Mouse (Mus musculus): ENCODE data around the gene Fcgr1. TPM values are rescaled to one million over a fixed set of nuclear protein-coding genes. Genes with fewer than 3 reads are reported as not detected.
A peak's percentile ranks its signal among the peaks of the same experiment; 100 is the strongest.
"Not testable (repeated sequence)": the region's sequence is repeated elsewhere in the genome, so short reads cannot be mapped to it uniquely, and the experiment has no call there.

Fcgr1 gene
- polyA plus RNA-seq (2016; fragmentation: Nextera tagmentation; extraction: Ambion mirVana): 0.60 and 0.85 TPM in 2 replicates

GRCm38 (mm10) chr3:96293787-96294186, at the start of gene Fcgr1:
TSS of gene Fcgr1 (minus strand) at chr3:96293969.
- Histone ChIP-seq H3K27ac (no peak within 1 kb of the TSS), H3K4me3 (no peak within 1 kb of the TSS), H3K27me3 (ENCODE audit: low read depth, poor library complexity, severe bottlenecking) (no peaks in the 10 kb centered on the region), H3K4me1 (peaks cover 5% of the 10 kb centered on the region; the same call in 1 of the 2 replicates), H3K9me3 (replicated peaks) (no peaks in the 10 kb centered on the region), H3K36me3 (no peaks in the 10 kb centered on the region)
- no peak for DNase-seq (ENCODE audit: low spot score)
- WGBS: 87% methylated on average over 4 of the region's 4 CpGs

- peak; percentile 27 for DNase-seq (ENCODE audit: low spot score)
- H3K36me3 ChIP-seq; H3K27ac ChIP-seq; H3K9me3 ChIP-seq (replicated peaks); H3K4me3 ChIP-seq; H3K4me1 ChIP-seq: not testable (repeated sequence)
- WGBS: 52% methylated on average over 13 of the region's 13 CpGs
- peaks cover 53% of the 10 kb centered on the region for H3K27me3 ChIP-seq (ENCODE audit: low read depth, poor library complexity, severe bottlenecking)
Measured at GRCm38 (mm10) chr3:96342652-96343051, 48.9 kb upstream of the Fcgr1 start.

DNA sequence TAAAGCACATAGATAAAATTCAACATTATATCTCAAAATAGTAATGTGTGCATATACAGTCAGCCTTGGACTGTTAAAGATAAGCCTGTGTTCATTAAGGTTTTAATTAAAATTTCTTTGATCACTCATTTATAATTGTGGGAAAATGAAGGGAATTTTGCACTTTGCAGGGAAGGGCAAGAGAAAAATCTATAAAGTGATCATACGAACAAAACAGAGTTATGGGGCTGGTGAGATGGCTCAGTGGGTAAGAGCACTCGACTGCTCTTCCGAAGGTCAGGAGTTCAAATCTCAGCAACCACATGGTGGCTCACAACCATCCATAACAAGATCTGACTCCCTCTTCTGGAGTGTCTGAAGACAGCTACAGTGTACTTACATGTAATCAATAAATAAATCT, 48.3 kb upstream of the Fcgr1 start:
- 50% methylated on average over 3 of the region's 3 CpGs for WGBS
- not testable (repeated sequence) for H3K4me1 ChIP-seq; DNase-seq (ENCODE audit: low spot score); H3K4me3 ChIP-seq; H3K36me3 ChIP-seq; H3K9me3 ChIP-seq (replicated peaks); H3K27ac ChIP-seq
- H3K27me3 ChIP-seq (ENCODE audit: low read depth, poor library complexity, severe bottlenecking): peaks cover 58% of the 10 kb centered on the region

DNA sequence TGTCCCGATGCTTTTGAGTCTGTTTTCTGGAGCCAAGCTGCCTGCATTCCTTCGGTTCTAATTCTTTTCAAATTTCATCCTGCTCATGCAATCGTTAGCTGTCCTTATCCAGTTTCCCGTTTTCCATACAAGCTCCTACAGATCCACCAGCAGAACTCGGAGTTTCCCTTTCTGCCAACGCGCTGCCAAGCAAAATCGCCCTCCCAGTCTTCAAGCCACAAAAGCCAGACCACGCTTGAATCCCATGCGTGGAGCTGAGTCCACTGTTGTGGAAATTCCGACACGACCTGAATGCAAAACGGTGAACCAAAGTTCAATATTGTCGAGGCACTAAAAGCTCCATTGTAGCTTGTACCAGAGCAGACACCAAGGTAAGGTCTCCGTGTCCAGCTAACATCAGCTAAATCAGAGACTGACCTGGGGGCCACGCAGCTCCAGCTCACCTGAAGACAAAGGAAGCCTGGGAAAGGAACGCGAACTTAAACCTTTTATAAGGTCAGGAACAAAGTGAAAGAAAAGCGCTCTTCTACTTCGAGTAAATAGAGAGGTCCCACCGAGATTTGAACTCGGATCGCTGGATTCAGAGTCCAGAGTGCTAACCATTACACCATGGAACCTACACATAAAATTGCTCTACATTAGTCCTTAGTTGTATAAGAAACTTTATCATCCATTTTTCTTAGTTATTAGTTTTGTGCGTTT, 47.0 kb upstream of the Fcgr1 start:
- Histone ChIP-seq H3K36me3 (no peaks in the 10 kb centered on the region), H3K4me1 (peaks cover 6% of the 10 kb centered on the region; the same call in 1 of the 2 replicates), H3K9me3 (replicated peaks) (no peaks in the 10 kb centered on the region), H3K27ac (no peak overlapping the region), H3K27me3 (ENCODE audit: low read depth, poor library complexity, severe bottlenecking) (peaks cover 72% of the 10 kb centered on the region), H3K4me3 (peak overlapping the region; percentile 37; the same call in 1 of the 2 replicates)
- peak; percentile 50 for DNase-seq (ENCODE audit: low spot score)
- 5% methylated on average over 24 of the region's 24 CpGs for WGBS

- Histone ChIP-seq H3K4me3 (no peak overlapping the region), H3K36me3 (no peaks in the 10 kb centered on the region), H3K27ac (no peak overlapping the region), H3K4me1 (peaks cover 9% of the 10 kb centered on the region; the same call in 1 of the 2 replicates), H3K9me3 (replicated peaks) (no peaks in the 10 kb centered on the region), H3K27me3 (ENCODE audit: low read depth, poor library complexity, severe bottlenecking) (peaks cover 75% of the 10 kb centered on the region)
- 46% methylated on average over 16 of the region's 16 CpGs for WGBS
- peak; percentile 31 for DNase-seq (ENCODE audit: low spot score)
Measured at GRCm38 (mm10) chr3:96338849-96339480, 45.2 kb upstream of the Fcgr1 start.

DNA sequence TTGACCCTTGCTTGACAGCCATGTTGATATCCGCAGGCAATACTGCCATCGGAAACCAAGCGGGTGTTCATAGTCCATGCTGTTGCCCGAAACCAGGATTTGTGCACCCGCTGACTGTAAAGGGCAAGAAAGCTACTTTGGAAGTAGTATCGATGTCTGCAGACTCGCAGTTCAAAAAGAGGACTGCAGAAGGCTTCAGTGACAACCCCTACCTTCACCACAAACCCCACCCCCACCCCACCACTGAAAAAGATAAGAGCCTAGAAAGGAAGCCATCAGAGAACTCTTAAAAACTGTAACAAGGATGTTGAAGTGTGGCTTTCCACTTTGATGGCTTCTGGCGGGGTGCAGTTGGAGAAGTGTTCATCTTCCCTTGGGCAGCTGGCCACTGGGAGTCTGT, 44.3 kb upstream of the Fcgr1 start:
- WGBS: 93% methylated on average over 8 of the region's 8 CpGs
- no peaks in the 10 kb centered on the region for H3K36me3 ChIP-seq
- H3K9me3 ChIP-seq (replicated peaks): no peaks in the 10 kb centered on the region
- peak; percentile 29 for DNase-seq (ENCODE audit: low spot score)
- H3K27ac ChIP-seq: no peak overlapping the region
- peaks cover 14% of the 10 kb centered on the region for H3K4me1 ChIP-seq
- H3K4me3 ChIP-seq: no peak overlapping the region
- H3K27me3 ChIP-seq (ENCODE audit: low read depth, poor library complexity, severe bottlenecking): peaks cover 75% of the 10 kb centered on the region

DNA sequence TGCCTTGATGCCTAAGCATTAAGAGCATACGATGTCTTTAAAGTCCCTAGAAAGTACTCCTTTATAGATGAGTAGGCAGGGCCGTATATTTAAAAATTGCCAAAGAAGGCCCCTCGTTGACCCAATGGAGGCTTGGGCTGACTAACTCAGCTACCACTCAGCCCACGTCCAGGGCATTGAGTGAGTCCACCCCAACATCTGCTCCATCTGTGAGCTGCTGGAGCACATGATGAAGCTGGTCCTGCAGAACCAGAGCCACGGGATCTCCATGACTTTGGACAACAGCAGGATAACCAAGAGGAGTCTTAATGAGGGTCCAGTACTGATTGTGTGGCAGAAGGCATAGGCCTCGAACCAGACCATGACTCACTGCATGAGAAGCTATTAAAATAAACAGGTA, 43.5 kb upstream of the Fcgr1 start:
- no peak overlapping the region for H3K27ac ChIP-seq
- no peak overlapping the region for H3K4me3 ChIP-seq
- DNase-seq (ENCODE audit: low spot score): no peak
- peaks cover 76% of the 10 kb centered on the region for H3K27me3 ChIP-seq (ENCODE audit: low read depth, poor library complexity, severe bottlenecking)
- WGBS: 90% methylated on average over 6 of the region's 6 CpGs
- peaks cover 20% of the 10 kb centered on the region for H3K4me1 ChIP-seq
- H3K9me3 ChIP-seq (replicated peaks): no peaks in the 10 kb centered on the region
- H3K36me3 ChIP-seq: no peaks in the 10 kb centered on the region

DNA sequence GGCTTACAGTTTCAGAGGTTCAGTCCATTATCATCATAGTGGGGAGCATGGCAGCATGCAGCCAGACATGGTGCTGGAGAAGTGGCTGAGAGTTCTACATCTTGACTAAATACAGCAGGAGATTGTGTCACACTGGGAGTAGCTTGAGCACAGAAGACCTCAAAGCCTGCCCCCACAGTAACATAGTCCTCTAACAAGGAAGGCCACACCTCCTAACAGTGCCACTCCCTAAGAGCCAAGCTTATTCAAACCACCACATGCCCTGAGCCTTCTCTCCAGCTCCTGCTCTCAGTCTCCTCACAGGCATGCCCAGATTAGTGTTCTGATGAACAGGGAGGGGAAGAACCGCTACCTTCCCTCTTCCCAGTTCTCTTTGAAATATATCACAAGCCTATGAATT, 42.9 kb upstream of the Fcgr1 start:
- Histone ChIP-seq H3K4me3 (no peak overlapping the region), H3K9me3 (replicated peaks) (no peaks in the 10 kb centered on the region), H3K27me3 (ENCODE audit: low read depth, poor library complexity, severe bottlenecking) (peaks cover 79% of the 10 kb centered on the region), H3K36me3 (no peaks in the 10 kb centered on the region), H3K4me1 (peaks cover 25% of the 10 kb centered on the region), H3K27ac (no peak overlapping the region)
- peak; percentile 24 for DNase-seq (ENCODE audit: low spot score)
- WGBS: 75% methylated on average over 1 of the region's 1 CpGs

DNA sequence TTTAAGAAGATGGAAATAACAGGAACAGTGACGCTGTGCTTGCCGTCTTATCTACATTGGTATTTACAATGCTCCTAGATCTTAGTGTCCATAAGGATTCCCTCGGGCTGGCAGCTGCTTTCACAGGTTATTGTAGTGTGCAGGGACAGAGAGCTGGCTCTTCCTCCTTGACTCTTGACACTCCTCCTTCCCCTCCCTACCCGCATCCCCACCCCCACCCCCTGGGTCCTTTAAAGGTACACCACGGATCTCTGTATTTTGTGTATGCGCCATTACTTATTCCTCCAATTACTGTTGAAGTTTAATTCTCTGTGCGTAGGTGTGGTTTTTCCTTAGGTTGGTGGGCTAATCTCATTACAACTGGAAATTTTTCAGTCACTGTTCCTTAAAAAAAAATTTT, 41.8 kb upstream of the Fcgr1 start:
- WGBS: 26% methylated on average over 7 of the region's 7 CpGs
- H3K27ac ChIP-seq: no peak overlapping the region

DNA sequence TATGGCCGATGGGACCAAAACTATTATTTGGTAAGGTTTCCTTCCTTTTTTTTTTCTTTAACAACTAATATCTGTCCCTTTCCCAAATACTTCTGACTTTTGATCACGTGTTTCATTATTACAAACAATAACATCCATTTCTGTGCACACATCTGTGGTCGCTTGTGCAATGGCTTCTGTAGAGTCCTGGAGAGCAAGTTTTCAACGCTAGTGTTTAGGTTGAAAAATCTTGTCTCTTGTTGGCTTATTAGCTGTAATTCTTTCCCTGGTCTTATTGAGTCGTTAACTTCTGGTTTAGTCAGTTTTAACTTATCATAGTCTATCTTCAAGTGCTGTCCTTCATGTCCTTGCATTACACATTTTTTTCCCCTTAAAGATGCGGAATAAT, 41.4 kb upstream of the Fcgr1 start:
- Histone ChIP-seq H3K4me1 (peaks cover 23% of the 10 kb centered on the region), H3K27me3 (ENCODE audit: low read depth, poor library complexity, severe bottlenecking) (peaks cover 92% of the 10 kb centered on the region), H3K36me3 (no peaks in the 10 kb centered on the region), H3K27ac (no peak overlapping the region), H3K9me3 (replicated peaks) (no peaks in the 10 kb centered on the region), H3K4me3 (no peak overlapping the region)
- DNase-seq (ENCODE audit: low spot score): no peak
- WGBS: 54% methylated on average over 6 of the region's 6 CpGs

More for the DNA sequence above, 41.8 kb upstream of the Fcgr1 start:
- H3K27me3 ChIP-seq (ENCODE audit: low read depth, poor library complexity, severe bottlenecking): peaks cover 87% of the 10 kb centered on the region
- DNase-seq (ENCODE audit: low spot score): peak; percentile 28
- no peak overlapping the region for H3K4me3 ChIP-seq
- H3K9me3 ChIP-seq (replicated peaks): no peaks in the 10 kb centered on the region
- peaks cover 23% of the 10 kb centered on the region for H3K4me1 ChIP-seq
- H3K36me3 ChIP-seq: no peaks in the 10 kb centered on the region

DNA sequence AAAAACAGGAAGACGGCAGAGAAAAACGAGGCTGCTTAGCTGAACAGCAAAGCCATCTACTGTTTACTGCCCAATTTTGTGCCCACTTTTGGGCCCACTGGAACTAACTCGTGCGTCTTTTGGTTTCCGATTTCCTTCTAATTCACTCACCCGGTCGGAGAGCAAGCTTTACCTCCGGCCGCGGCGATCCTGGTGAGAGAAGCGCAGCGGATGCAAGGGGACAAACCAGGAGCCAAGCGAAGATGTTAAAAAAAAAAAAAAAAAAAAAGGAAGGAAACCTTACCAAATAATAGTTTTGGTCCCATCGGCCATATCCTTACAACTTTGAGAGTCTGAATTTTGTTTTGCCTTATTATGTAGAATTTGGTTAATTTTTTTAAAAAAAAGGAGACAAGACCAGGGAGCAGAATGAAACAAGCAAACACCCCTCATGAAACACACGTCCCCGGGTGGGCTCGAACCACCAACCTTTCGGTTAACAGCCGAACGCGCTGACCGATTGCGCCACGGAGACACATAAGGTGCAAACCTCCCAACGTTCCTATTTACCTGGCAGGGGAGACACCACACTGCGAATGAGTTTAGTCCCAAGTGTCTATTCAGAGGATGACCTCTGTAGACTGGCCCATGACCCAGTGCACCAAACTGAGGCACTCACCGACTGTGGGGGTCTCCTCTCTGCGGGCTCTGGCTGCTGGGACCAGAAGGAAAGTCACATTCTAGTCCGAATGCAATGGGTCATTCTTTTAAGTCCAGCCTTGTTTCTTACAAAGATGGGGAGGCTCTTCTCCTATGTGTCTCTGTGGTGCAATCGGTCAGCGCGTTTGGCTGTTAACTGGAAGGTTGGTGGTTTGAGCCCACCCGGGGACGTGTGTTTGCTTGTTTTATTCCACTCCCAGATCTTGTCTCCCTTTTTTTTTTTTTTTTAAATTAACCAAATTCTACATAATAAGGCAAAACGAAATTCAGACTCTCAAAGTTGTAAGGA, 40.7 kb upstream of the Fcgr1 start:
- 3% methylated on average over 36 of the region's 36 CpGs for WGBS
- H3K36me3 ChIP-seq: no peaks in the 10 kb centered on the region
- peak; percentile 62 for DNase-seq (ENCODE audit: low spot score)
- H3K4me3 ChIP-seq: peak overlapping the region; percentile 49
- H3K27ac ChIP-seq: no peak overlapping the region
- H3K4me1 ChIP-seq: peaks cover 23% of the 10 kb centered on the region
- no peaks in the 10 kb centered on the region for H3K9me3 ChIP-seq (replicated peaks)
- H3K27me3 ChIP-seq (ENCODE audit: low read depth, poor library complexity, severe bottlenecking): peaks cover 92% of the 10 kb centered on the region

GRCm38 (mm10) chr3:96333396-96334174, 39.8 kb upstream of the Fcgr1 start:
- H3K4me1 ChIP-seq: peaks cover 30% of the 10 kb centered on the region
- H3K27ac ChIP-seq: 0 out of 2 replicates have a peak overlapping the region, but pooled peaks have one; percentile 20
- peak overlapping the region; percentile 49 for H3K4me3 ChIP-seq
- H3K36me3 ChIP-seq: no peaks in the 10 kb centered on the region
- H3K9me3 ChIP-seq (replicated peaks): no peaks in the 10 kb centered on the region
- peaks cover 83% of the 10 kb centered on the region for H3K27me3 ChIP-seq (ENCODE audit: low read depth, poor library complexity, severe bottlenecking)
- 3% methylated on average over 25 of the region's 25 CpGs for WGBS
- peak; percentile 52 for DNase-seq (ENCODE audit: low spot score)
